Mouse (Mus musculus): ENCODE measurements around the gene Marcksl1. TPM values are rescaled to one million over a fixed set of nuclear protein-coding genes. Genes with fewer than 3 reads are reported as not detected.

The Marcksl1 gene
- total and polyA plus RNA-seq, 2 experiments from 2014 or later = 135 to 183 TPM

- ATAC-seq (ENCODE audit: insufficient read depth, low read depth) (no peak), DNase-seq (ENCODE audit: low spot score) (no peak)
- Histone ChIP-seq H3K4me1 (ENCODE audit: control insufficient read depth, insufficient read depth) (peaks cover 37% of the 10 kb centered on the region), H3K9ac (replicated peaks; ENCODE audit: low read depth, low read length) (no peak overlapping the region), H3K27me3 (ENCODE audit: control insufficient read depth, insufficient read depth, low read length) (no peaks in the 10 kb centered on the region), H3K4me3 (ENCODE audit: low read depth, low read length) (peak overlapping the region; percentile 60; the same call in 1 of the 2 replicates), H3K27ac (ENCODE audit: low read depth) (peak overlapping the region; percentile 88), H3K36me3 (replicated peaks; ENCODE audit: control insufficient read depth, insufficient read depth, low read length) (no peaks in the 10 kb centered on the region), H3K9me3 (replicated peaks; ENCODE audit: control insufficient read depth, low read length) (no peaks in the 10 kb centered on the region), H3K4me2 (ENCODE audit: low read depth, low read length) (peak overlapping the region; percentile 82)
- TF ChIP-seq EP300 (IDR thresholded peaks at IDR 0.05; ENCODE audit: low read depth) (no peak), CTCF (IDR thresholded peaks at IDR 0.05; ENCODE audit: low read depth) (no peak)
- WGBS = 76% methylated on average over 8 of the region's 8 CpGs
Observed at GRCm38 (mm10) chr4:129500017-129500416, 13.4 kb upstream of the Marcksl1 start.

- Histone ChIP-seq H3K36me3 (replicated peaks; ENCODE audit: control insufficient read depth, insufficient read depth, low read length) (no peaks in the 10 kb centered on the region), H3K9me3 (replicated peaks; ENCODE audit: control insufficient read depth, low read length) (no peaks in the 10 kb centered on the region), H3K9ac (replicated peaks; ENCODE audit: low read depth, low read length) (peak overlapping the region; percentile 53), H3K4me2 (ENCODE audit: low read depth, low read length) (peak overlapping the region; percentile 82), H3K27ac (ENCODE audit: low read depth) (peak overlapping the region; percentile 88), H3K27me3 (ENCODE audit: control insufficient read depth, insufficient read depth, low read length) (no peaks in the 10 kb centered on the region), H3K4me1 (ENCODE audit: control insufficient read depth, insufficient read depth) (peaks cover 37% of the 10 kb centered on the region), H3K4me3 (ENCODE audit: low read depth, low read length) (peak overlapping the region; percentile 60)
- DNase-seq (ENCODE audit: low spot score) (peak; percentile 90), ATAC-seq (ENCODE audit: insufficient read depth, low read depth) (peak; percentile 88)
- TF ChIP-seq EP300 (IDR thresholded peaks at IDR 0.05; ENCODE audit: low read depth) (peak; percentile 27; the same call in 1 of the 2 replicates), CTCF (IDR thresholded peaks at IDR 0.05; ENCODE audit: low read depth) (no peak)
- WGBS = 2% methylated on average over 47 of the region's 49 CpGs
Observed at GRCm38 (mm10) chr4:129500607-129501566, 12.5 kb upstream of the Marcksl1 start.

- TF ChIP-seq EP300 (IDR thresholded peaks at IDR 0.05; ENCODE audit: low read depth) (no peak), CTCF (IDR thresholded peaks at IDR 0.05; ENCODE audit: low read depth) (no peak)
- Histone ChIP-seq H3K27ac (ENCODE audit: low read depth) (peak overlapping the region; percentile 21; the same call in 1 of the 2 replicates), H3K9me3 (replicated peaks; ENCODE audit: control insufficient read depth, low read length) (no peaks in the 10 kb centered on the region), H3K4me2 (ENCODE audit: low read depth, low read length) (no peak overlapping the region), H3K4me3 (ENCODE audit: low read depth, low read length) (no peak overlapping the region), H3K4me1 (ENCODE audit: control insufficient read depth, insufficient read depth) (peaks cover 37% of the 10 kb centered on the region), H3K9ac (replicated peaks; ENCODE audit: low read depth, low read length) (no peak overlapping the region), H3K36me3 (replicated peaks; ENCODE audit: control insufficient read depth, insufficient read depth, low read length) (no peaks in the 10 kb centered on the region), H3K27me3 (ENCODE audit: control insufficient read depth, insufficient read depth, low read length) (no peaks in the 10 kb centered on the region)
- ATAC-seq (ENCODE audit: insufficient read depth, low read depth) (no peak), DNase-seq (ENCODE audit: low spot score) (no peak)
- 40% methylated on average over 9 of the region's 9 CpGs for WGBS
Observed at GRCm38 (mm10) chr4:129502327-129502888, 11.0 kb upstream of the Marcksl1 start.

- DNase-seq (ENCODE audit: low spot score) (no peak), ATAC-seq (ENCODE audit: insufficient read depth, low read depth) (no peak)
- Histone ChIP-seq H3K9ac (replicated peaks; ENCODE audit: low read depth, low read length) (no peak overlapping the region), H3K4me3 (ENCODE audit: low read depth, low read length) (no peak overlapping the region), H3K36me3 (replicated peaks; ENCODE audit: control insufficient read depth, insufficient read depth, low read length) (no peaks in the 10 kb centered on the region), H3K27me3 (ENCODE audit: control insufficient read depth, insufficient read depth, low read length) (no peaks in the 10 kb centered on the region), H3K4me2 (ENCODE audit: low read depth, low read length) (no peak overlapping the region), H3K27ac (ENCODE audit: low read depth) (no peak overlapping the region), H3K9me3 (replicated peaks; ENCODE audit: control insufficient read depth, low read length) (no peaks in the 10 kb centered on the region), H3K4me1 (ENCODE audit: control insufficient read depth, insufficient read depth) (peaks cover 42% of the 10 kb centered on the region)
- 50% methylated on average over 11 of the region's 11 CpGs for WGBS
- TF ChIP-seq EP300 (IDR thresholded peaks at IDR 0.05; ENCODE audit: low read depth) = no peak
- TF ChIP-seq CTCF (IDR thresholded peaks at IDR 0.05; ENCODE audit: low read depth) = no peak
Observed at GRCm38 (mm10) chr4:129502901-129503444, 10.4 kb upstream of the Marcksl1 start.

- H3K9me3 ChIP-seq (replicated peaks; ENCODE audit: control insufficient read depth, low read length) = no peaks in the 10 kb centered on the region
- no peak for DNase-seq (ENCODE audit: low spot score)
- H3K4me3 ChIP-seq (ENCODE audit: low read depth, low read length) = no peak overlapping the region
- TF ChIP-seq EP300 (IDR thresholded peaks at IDR 0.05; ENCODE audit: low read depth) (no peak), CTCF (IDR thresholded peaks at IDR 0.05; ENCODE audit: low read depth) (no peak)
- no peak overlapping the region for H3K4me2 ChIP-seq (ENCODE audit: low read depth, low read length)
- no peak for ATAC-seq (ENCODE audit: insufficient read depth, low read depth)
- no peak overlapping the region for H3K27ac ChIP-seq (ENCODE audit: low read depth)
- H3K4me1 ChIP-seq (ENCODE audit: control insufficient read depth, insufficient read depth) = peaks cover 49% of the 10 kb centered on the region
- no peaks in the 10 kb centered on the region for H3K36me3 ChIP-seq (replicated peaks; ENCODE audit: control insufficient read depth, insufficient read depth, low read length)
- no peaks in the 10 kb centered on the region for H3K27me3 ChIP-seq (ENCODE audit: control insufficient read depth, insufficient read depth, low read length)
- 88% methylated on average over 3 of the region's 3 CpGs for WGBS
- H3K9ac ChIP-seq (replicated peaks; ENCODE audit: low read depth, low read length) = no peak overlapping the region
Observed at GRCm38 (mm10) chr4:129505511-129505910, 7.9 kb upstream of the Marcksl1 start.

All from heart, postnatal 0 days (tissue).